Mouse (Mus musculus): ENCODE results near the gene Rangrf.
"Not testable (repeated sequence)": the region's sequence is repeated elsewhere in the genome, so short reads cannot be mapped to it uniquely, and the experiment has no call there.

Rangrf gene

GRCm38 (mm10) chr11:68975085-68975484, at the start of gene Rangrf:
Gene Rangrf, minus strand, starts transcription at chr11:68975185.
- DNase-seq (ENCODE audit: low read depth, low spot score) = no peak

GRCm38 (mm10) chr11:69020691-69021090, 45.7 kb upstream of the Rangrf start:
- DNase-seq (ENCODE audit: low read depth, low spot score) = no peak

GRCm38 (mm10) chr11:69016755-69017154, 41.8 kb upstream of the Rangrf start:
- no peak for DNase-seq (ENCODE audit: low read depth, low spot score)

- DNase-seq (ENCODE audit: low read depth, low spot score) = peak; percentile 99
Measured at GRCm38 (mm10) chr11:69015644-69016441, 40.9 kb upstream of the Rangrf start, which contains the start of gene Ctc1. Gene Ctc1, plus strand, starts transcription at chr11:69015911.

GRCm38 (mm10) chr11:69012071-69012601, 37.2 kb upstream of the Rangrf start:
- DNase-seq (ENCODE audit: low read depth, low spot score) = peak; percentile 97

- DNase-seq (ENCODE audit: low read depth, low spot score) = not testable (repeated sequence)
Measured at GRCm38 (mm10) chr11:69011445-69011844, 36.5 kb upstream of the Rangrf start.

GRCm38 (mm10) chr11:69010400-69011323, 35.7 kb upstream of the Rangrf start:
- no peak for DNase-seq (ENCODE audit: low read depth, low spot score)

GRCm38 (mm10) chr11:69009508-69009907, 34.5 kb upstream of the Rangrf start:
- no peak for DNase-seq (ENCODE audit: low read depth, low spot score)

GRCm38 (mm10) chr11:69008182-69009121, 33.5 kb upstream of the Rangrf start, which contains the start of gene Pfas:
Gene Pfas, minus strand, starts transcription at chr11:69008460.
- peak; percentile 99 for DNase-seq (ENCODE audit: low read depth, low spot score)

GRCm38 (mm10) chr11:69006575-69006974, 31.6 kb upstream of the Rangrf start:
- not testable (repeated sequence) for DNase-seq (ENCODE audit: low read depth, low spot score)

- no peak for DNase-seq (ENCODE audit: low read depth, low spot score)
Measured at GRCm38 (mm10) chr11:69005193-69005592, 30.2 kb upstream of the Rangrf start.

GRCm38 (mm10) chr11:69003592-69003991, 28.6 kb upstream of the Rangrf start:
- DNase-seq (ENCODE audit: low read depth, low spot score) = no peak

- not testable (repeated sequence) for DNase-seq (ENCODE audit: low read depth, low spot score)
Measured at GRCm38 (mm10) chr11:69002782-69003181, 27.8 kb upstream of the Rangrf start.

GRCm38 (mm10) chr11:68997080-68997479, 22.1 kb upstream of the Rangrf start:
- no peak for DNase-seq (ENCODE audit: low read depth, low spot score)

- DNase-seq (ENCODE audit: low read depth, low spot score) = peak; percentile 59
Measured at GRCm38 (mm10) chr11:68994377-68994776, 19.4 kb upstream of the Rangrf start.

GRCm38 (mm10) chr11:68993122-68993521, 18.1 kb upstream of the Rangrf start:
- DNase-seq (ENCODE audit: low read depth, low spot score) = no peak

- no peak for DNase-seq (ENCODE audit: low read depth, low spot score)
Measured at GRCm38 (mm10) chr11:68988341-68988740, 13.4 kb upstream of the Rangrf start.

- DNase-seq (ENCODE audit: low read depth, low spot score) = no peak
Measured at GRCm38 (mm10) chr11:68987365-68987882, 12.4 kb upstream of the Rangrf start.

GRCm38 (mm10) chr11:68982639-68983369, 7.8 kb upstream of the Rangrf start:
- DNase-seq (ENCODE audit: low read depth, low spot score) = peak; percentile 89

GRCm38 (mm10) chr11:68980919-68981318, 5.9 kb upstream of the Rangrf start:
- no peak for DNase-seq (ENCODE audit: low read depth, low spot score)

Data from R1 (cell line).